Mouse (Mus musculus) fat pad, adult 2 months (tissue): ENCODE measurements around the gene Gpank1.

Source experiments
- DNase-seq: peaks from one replicate; pipeline ENCODE4 v3.0.0-alpha.2; 2011; ENCODE audit warnings: low read depth, low spot score; ENCODE audit errors: extremely low read depth

The Gpank1 gene

DNA sequence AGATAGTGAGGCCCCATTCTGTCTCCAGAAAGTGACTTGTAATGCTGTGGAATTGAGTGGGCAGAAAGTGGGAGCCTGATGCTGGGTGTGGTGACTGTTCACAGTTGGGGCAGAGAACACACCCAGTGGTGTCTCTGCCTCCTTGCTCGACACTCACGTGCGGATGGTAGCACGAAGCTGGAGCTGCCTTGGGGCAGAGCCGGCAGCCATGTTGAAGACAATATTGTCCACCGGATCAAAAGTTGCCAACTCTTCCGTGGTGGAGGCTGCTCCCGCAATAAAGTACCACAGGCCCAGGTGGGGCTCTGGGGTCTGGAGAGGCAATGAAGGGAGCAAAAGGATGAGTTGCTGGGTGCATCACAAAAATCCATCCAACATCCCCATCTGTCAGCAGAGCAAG is 9.8 kb downstream of the Gpank1 start:
- DNase-seq, result no peak

DNA sequence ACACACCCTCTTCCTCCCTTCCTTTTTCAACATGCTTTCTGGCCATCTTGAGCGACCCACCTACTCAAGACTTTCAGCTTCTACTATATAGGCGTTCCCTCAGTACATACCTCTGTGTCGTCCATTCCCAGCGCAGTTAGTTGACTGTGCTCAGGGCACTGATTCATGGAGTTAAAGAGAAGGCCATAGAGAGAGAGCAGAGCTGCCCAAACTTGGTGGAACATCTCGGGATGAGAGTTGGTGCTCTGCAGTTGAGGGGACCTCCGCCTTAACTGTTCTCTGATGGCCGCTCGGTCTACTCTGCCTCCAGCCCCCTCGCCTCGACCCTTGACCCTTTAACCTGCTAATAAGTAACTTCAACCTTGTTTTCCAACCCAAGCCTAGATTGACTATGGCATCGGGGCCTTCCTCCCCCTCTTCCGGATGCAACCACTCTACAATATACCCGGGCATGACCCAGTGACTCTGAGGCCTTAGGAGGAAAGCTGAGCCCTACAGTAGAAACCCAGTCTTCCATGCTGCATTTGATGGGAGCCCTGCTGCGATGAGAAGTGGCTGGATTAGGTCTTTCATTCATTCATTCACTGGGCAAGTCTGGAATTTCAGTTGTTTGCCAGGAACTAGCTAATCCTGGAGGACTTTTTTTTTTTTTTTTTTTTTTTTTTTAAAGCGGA is 10.4 kb downstream of the Gpank1 start, which contains the start of gene Apom:
Gene Apom, minus strand, starts transcription at position 551 of the 674 bp plus-strand sequence.
- no peak for DNase-seq

DNA sequence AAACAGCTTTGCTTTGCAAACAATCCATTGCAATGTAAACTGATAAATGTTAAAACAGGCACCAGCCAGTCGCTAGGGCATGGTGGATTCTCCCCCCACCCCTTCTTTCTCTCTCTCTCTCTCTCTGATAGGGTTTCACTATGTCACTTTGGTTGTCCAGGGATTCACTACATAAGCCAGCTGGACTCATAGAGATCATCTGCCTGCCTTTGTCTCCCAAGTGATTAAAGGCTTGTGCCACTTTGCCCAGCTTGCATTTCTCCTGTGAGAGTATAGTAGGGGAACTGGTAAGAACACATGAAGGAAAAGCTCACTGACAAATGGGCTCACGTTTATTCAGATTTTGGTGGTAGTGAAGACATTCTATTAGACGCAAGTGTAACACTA is 10.9 kb downstream of the Gpank1 start:
- no peak for DNase-seq

DNA sequence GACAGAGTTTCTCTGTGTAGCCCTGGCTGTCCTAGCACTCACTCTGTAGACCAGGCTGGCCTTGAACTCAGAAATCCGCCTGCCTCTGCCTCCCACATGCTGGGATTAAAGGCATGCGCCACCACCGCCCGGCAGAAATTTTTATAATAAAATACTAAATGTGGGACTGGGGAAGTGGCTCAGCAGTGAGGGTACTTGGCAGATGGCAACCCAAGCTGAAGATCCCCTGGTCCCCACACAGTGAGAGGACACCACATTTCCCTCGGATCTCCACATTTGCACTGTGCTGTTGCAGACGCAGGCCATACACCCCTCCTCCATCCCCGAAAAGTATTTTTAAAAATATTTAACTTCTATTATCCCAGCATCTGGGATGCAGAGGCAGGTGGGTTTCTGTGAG is 12.3 kb downstream of the Gpank1 start:
- no peak for DNase-seq

DNA sequence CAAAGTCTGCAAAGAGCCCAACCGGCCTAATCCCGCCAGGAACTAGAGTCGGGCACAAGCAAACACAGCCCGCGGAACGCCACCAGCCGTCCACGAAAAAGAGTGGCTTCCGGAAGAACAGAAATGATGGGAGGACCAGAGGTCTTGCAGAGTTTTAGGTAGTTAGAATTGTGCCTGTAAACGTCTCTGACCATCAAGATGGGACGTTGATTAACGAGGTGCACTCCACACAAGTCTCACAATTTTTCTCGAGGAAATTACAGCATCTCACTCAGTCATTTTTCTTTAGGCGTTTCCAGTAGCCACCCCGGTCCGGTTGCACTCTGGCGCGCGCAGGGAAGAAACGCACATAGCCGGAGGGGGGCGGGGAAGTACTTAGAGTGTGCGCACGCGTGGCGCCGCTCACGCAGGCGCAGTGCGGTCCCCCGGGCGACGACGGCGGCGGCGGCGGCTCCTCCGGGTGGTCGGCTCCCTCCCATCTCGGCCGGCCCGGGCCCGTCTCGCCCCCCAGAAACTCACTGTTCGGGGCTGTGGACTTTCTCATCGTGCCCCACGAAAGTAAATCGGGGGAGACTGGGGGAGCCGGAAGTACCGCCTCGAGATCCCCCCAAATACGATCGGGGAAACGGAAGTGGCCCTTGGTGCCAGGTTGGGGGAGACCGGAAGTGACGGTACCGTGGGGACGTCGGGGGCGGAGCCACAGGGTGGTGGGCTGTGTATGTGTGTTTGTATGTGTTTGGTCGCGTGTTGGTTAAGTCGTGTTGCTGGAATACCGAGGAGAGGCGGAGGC is 13.7 kb downstream of the Gpank1 start, which contains the start of gene Bag6:
Gene Bag6, plus strand, starts transcription at position 378 of the 790 bp plus-strand sequence.
- DNase-seq, result no peak

DNA sequence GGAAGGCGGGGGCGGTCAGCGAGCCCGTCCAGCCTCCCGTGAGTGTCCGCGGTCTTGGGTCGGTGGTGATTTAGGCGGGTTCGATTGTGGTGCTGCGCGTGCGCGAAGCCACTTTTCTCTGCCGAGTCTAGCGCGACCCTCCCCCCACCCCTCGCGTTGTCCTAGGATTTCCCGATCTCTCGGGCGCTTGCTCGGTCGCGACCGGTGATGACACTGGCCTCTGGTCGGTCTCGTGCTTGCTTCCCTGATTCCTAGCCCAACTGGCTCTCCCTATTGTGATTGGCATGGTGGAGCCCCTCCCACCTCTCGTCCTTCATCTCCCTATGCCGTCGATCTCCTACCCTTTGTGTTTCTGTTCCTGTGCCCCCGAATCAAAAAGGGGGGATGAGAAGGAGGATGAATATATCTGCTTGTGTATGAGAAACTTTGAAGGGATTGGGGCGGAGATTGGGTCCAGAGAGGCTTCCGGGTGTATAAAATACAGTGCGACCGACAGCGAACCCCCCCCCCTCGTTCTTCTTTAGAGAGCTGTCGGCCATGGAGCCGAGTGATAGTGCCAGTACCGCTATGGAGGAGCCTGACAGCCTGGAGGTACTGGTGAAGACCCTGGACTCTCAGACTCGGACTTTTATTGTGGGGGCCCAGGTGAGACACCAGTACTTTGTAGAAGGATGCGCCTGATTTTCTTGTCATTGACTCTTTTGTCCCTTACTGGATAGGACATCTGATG is 14.5 kb downstream of the Gpank1 start:
- no peak for DNase-seq

DNA sequence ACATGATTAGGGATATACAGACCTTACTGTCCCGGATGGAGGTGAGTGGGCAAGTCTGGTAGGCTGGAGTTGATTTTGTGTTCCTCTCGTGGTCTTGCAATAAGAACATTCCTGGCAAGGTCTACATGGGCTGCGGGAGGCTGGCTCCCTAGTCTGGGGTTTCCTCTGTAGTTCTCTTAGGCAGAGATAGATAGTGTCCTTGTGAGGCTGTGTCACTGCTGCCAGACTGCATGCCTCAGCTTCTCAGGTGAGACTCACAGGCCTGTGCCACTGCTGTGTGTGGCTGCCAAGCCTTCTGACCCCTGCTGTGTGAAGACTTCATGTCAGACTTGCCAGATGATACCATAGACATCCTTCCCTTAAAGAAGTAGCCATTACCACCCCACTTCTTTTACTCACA is 18.0 kb downstream of the Gpank1 start:
- no peak for DNase-seq

DNA sequence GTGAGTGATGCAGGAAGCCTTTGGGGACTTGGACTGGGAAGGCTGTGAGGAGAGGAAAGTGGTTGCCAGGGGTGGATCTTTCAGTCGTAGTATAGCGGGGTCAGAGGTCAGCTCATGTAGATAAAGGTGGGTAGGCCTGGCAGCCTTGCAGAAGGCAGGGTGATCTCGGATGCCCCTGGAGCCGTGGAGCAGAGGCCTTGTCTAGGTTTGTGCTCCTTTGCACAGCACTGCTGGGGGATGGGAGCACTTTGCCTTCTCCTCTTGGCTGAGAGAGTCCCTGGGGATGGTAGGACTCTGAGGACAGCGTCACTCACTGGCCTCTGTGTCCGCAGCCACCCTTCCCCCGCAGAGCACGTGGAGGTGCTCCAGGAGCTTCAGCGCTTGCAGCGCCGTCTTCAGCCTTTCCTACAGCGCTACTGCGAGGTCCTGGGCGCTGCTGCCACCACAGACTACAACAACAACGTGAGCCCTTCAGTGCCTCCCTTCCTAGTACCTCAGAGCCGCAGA is 19.3 kb downstream of the Gpank1 start:
- DNase-seq, result no peak

DNA sequence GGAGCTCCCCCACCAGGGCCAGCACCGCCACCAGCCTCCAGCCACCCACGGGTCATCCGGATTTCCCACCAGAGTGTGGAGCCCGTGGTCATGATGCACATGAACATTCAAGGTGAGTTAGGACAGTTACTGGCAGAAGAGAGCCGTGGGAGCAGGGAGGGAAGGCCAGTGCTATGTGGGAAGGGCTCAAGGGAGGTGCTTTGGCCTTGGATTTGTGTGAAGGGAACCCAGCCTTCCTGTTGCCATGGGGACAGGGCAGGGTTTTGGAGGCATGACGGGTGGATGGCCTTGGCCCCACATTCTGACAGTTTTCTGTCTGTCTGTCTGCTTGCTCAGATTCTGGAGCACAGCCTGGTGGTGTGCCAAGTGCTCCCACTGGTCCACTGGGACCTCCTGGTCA is 20.7 kb downstream of the Gpank1 start:
- no peak for DNase-seq

GRCm38 (mm10) chr17:35146139-35146538 is 24.9 kb downstream of the Gpank1 start:
- DNase-seq, result no peak

- no peak for DNase-seq
Measured at GRCm38 (mm10) chr17:35147348-35147747, 26.1 kb downstream of the Gpank1 start.

GRCm38 (mm10) chr17:35147922-35148639 is 26.8 kb downstream of the Gpank1 start:
- no peak for DNase-seq

DNA sequence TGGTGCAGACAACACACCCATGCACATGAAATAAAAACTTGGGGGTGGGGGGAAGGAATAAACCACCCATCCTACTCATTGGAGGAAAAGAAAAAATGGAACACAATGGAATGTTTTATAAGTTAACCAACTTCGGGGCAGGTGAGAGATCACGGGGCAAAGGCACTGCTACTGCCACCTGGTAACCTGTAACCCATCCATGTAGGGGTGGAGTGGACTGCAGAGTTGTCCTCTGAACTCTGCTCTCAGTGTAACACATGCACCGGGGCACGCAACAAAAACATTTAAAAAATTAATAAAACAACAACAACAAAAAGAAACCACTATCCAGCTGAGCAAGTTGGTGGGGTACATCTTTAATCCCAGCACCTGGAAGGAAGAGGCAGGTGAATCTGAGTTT is 30.9 kb downstream of the Gpank1 start:
- DNase-seq, result no peak

DNA sequence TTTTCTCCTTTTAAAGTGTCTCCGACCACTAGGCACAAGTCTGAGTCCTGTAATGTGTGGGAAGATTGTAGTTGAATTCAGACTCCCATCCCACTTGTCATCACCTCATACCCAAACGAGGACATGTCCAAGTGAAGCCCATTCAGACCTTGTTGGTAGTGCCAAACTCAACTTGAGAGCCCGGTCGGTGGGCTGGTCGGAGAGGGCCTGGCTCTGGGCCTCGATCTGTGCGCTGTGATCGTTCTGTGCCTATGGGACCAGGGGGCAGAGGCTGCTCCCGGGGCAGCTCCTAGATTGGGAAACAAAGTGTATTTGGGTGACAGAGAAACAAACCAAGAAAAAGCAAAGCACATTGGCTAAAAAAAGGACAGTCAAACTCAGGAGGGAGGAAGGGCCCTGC is 31.8 kb downstream of the Gpank1 start:
- DNase-seq, result no peak

DNA sequence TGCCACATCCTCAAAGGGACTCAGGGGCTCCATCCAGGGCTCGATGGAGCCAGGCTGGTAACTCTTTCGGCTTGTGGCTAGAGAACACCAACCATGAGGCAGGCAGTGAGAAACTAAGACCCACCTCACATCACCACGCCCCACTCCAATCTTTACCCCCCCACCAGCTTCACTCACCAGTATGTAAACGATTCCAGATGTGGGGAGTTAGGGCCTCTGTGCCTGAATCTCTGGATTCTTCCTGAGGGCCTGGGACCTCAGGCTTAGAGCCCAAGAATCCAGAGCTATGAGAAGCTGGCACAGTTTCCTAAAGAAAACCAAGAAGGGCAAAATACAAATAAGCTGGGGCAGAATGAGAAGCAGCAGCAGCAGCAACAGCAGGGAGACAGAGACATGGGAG is 32.7 kb downstream of the Gpank1 start:
- no peak for DNase-seq

DNA sequence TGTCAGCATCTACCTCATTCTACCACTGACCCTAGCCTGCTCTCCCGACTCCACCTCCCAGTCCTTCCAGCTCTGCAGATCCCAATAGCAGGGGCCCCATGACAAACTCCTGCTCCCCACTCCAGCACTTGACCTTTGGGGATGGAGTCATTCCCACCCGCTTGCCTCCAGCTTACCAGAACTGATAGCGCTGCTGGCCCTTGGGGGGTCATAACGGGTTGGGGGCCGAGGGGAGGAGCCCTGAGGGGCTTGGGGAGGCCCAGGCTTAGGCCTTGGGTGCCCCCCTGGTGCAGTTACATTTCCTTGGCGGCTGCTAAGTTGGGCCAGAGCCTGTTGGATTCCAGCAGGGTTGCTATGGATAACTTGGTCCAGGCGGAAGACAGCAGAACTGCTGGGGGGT is 33.4 kb downstream of the Gpank1 start:
- DNase-seq, result no peak

- DNase-seq, result no peak
Measured at GRCm38 (mm10) chr17:35155451-35155850, 34.2 kb downstream of the Gpank1 start.

- DNase-seq, result no peak
Measured at GRCm38 (mm10) chr17:35156461-35157200, 35.4 kb downstream of the Gpank1 start.

DNA sequence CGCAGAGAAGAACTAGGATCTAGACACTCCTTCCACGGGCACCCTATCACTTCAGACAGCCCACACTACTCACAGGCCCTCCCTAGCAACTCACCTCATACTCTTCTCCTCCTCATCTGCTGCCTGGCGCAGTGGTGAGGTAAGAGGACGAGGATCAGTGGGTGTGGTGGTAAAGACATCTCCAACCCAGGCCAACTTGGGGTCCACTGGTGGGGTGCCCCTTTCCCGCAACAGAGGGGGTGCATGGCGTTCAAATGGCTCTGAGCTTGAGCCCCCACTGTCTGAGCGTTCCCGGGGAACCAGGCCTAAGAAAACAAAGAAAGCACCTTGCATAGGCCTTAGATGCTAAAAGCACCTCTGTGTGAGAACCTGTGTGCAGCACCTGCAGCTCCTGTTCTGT is 36.0 kb downstream of the Gpank1 start:
- no peak for DNase-seq

- no peak for DNase-seq
Measured at GRCm38 (mm10) chr17:35157661-35158175, 36.5 kb downstream of the Gpank1 start.
